Mouse (Mus musculus): ENCODE results near the gene Zer1.

Gene Zer1

GRCm38 (mm10) chr2:30048101-30048501 lies 76.3 kb downstream of the Zer1 start:
- no peak for DNase-seq

All from cerebellum, adult 11 months (tissue).